Mouse (Mus musculus) kidney, postnatal 10 days (tissue): ENCODE results near the gene Zfand6.
A peak's percentile ranks its signal among the peaks of the same experiment; 100 is the strongest.

Experiments
- DNase-seq: peaks from one replicate; pipeline ENCODE4 v3.0.0; 2021; ENCODE audit warnings: mixed read lengths

Zfand6 gene

GRCm38 (mm10) chr7:84649016-84649415 lies 40.7 kb downstream of the Zfand6 start:
- no peak for DNase-seq

GRCm38 (mm10) chr7:84646256-84646655 lies 43.5 kb downstream of the Zfand6 start:
- no peak for DNase-seq

GRCm38 (mm10) chr7:84643270-84643998 lies 46.3 kb downstream of the Zfand6 start:
- no peak for DNase-seq

GRCm38 (mm10) chr7:84642159-84642928 lies 47.4 kb downstream of the Zfand6 start:
- no peak for DNase-seq

GRCm38 (mm10) chr7:84636939-84637338 lies 52.8 kb downstream of the Zfand6 start:
- no peak for DNase-seq

GRCm38 (mm10) chr7:84631878-84632277 lies 57.9 kb downstream of the Zfand6 start:
- no peak for DNase-seq

GRCm38 (mm10) chr7:84623718-84624117 lies 66.0 kb downstream of the Zfand6 start:
- DNase-seq: no peak

GRCm38 (mm10) chr7:84620956-84621355 lies 68.8 kb downstream of the Zfand6 start:
- no peak for DNase-seq

- DNase-seq: no peak
Observed at GRCm38 (mm10) chr7:84618951-84619350, 70.8 kb downstream of the Zfand6 start.

GRCm38 (mm10) chr7:84612445-84612844 lies 77.3 kb downstream of the Zfand6 start:
- no peak for DNase-seq

- DNase-seq: no peak
Observed at GRCm38 (mm10) chr7:84611609-84612008, 78.2 kb downstream of the Zfand6 start.

GRCm38 (mm10) chr7:84606293-84606749 lies 83.4 kb downstream of the Zfand6 start, which contains the start of gene Fah:
Gene Fah (minus strand): TSS chr7:84606722.
- peak; percentile 69 for DNase-seq

GRCm38 (mm10) chr7:84605704-84606292 lies 84.0 kb downstream of the Zfand6 start:
- peak; percentile 90 for DNase-seq

- no peak for DNase-seq
Observed at GRCm38 (mm10) chr7:84605033-84605687, 84.6 kb downstream of the Zfand6 start.

- peak; percentile 43 for DNase-seq
Observed at GRCm38 (mm10) chr7:84604501-84604900, 85.3 kb downstream of the Zfand6 start.

- no peak for DNase-seq
Observed at GRCm38 (mm10) chr7:84601331-84601730, 88.4 kb downstream of the Zfand6 start.

GRCm38 (mm10) chr7:84600631-84601030 lies 89.1 kb downstream of the Zfand6 start:
- DNase-seq: no peak

- DNase-seq: no peak
Observed at GRCm38 (mm10) chr7:84596633-84597032, 93.1 kb downstream of the Zfand6 start.

GRCm38 (mm10) chr7:84596002-84596401 lies 93.8 kb downstream of the Zfand6 start:
- DNase-seq: no peak

- DNase-seq: no peak
Observed at GRCm38 (mm10) chr7:84594917-84595303, 94.8 kb downstream of the Zfand6 start.

GRCm38 (mm10) chr7:84594087-84594916 lies 95.5 kb downstream of the Zfand6 start:
- peak; percentile 24 for DNase-seq

- no peak for DNase-seq
Observed at GRCm38 (mm10) chr7:84591347-84591746, 98.4 kb downstream of the Zfand6 start.
